Mouse (Mus musculus) macrophage (primary cell): ENCODE results near the gene Zeb2. TPM values are rescaled to one million over a fixed set of nuclear protein-coding genes. Genes with fewer than 3 reads are reported as not detected.

Source experiments
- H3K27ac ChIP-seq: fragments of 350-480 bp; formaldehyde crosslinking; 2 replicates; pipeline ENCODE4 v1.9.0; 2021
- H3K36me3 ChIP-seq: fragments of 350-480 bp; formaldehyde crosslinking; 2 replicates; pipeline ENCODE4 v1.9.0; 2021; ENCODE audit errors: inconsistent target
- H3K4me3 ChIP-seq: fragments of 350-480 bp; formaldehyde crosslinking; 2 replicates; pipeline ENCODE4 v1.9.0; 2021; ENCODE audit errors: inconsistent target
- H3K79me2 ChIP-seq: fragments of 350-480 bp; formaldehyde crosslinking; 2 replicates; pipeline ENCODE4 v1.9.0; 2021; ENCODE audit errors: inconsistent target
- WGBS: methylation state at CpG from one replicate; pipeline ENCODE4 v1.1.7; 2026; ENCODE audit warnings: inconsistent platforms; ENCODE audit not compliant: missing documents; 5-methylcytosine and 5-hydroxymethylcytosine counted together
- polyA plus RNA-seq: library from polyadenylated mRNA; stranded (reverse); fragments of 250-400 nt; gene quantifications from 3 replicates; pipeline ENCODE4 v1.2.4, GENCODE M21; 2018; ENCODE audit warnings: inconsistent platforms
- total RNA-seq, 78 experiments: library from RNA; depleted of rRNA; stranded (reverse); fragments of 250-400 nt; gene quantifications; 1 replicate in 9 of 78; 2 replicates in 24 of 78; 3 replicates in 43 of 78; 4 replicates in 2 of 78; pipeline ENCODE4 v1.2.4; 2018; ENCODE audit warnings: inconsistent platforms in 56 of 78

The Zeb2 gene
- 1,000 to 10,000 TPM; 2,413 to 6,939 (median 3,772) TPM for total RNA-seq (2018; cell fraction: chromatin; rRNA removed)
- total RNA-seq (2018; cell fraction: cytosol; rRNA removed), result 100 to 1,000 TPM; 305 to 558 (median 425) TPM
- 1,000 to 10,000 TPM; 1,334 to 4,677 (median 2,196) TPM for total RNA-seq (2018; cell fraction: nucleus; rRNA removed)
- 134 to 164 TPM (median 138 TPM) in 3 replicates for polyA plus RNA-seq

DNA sequence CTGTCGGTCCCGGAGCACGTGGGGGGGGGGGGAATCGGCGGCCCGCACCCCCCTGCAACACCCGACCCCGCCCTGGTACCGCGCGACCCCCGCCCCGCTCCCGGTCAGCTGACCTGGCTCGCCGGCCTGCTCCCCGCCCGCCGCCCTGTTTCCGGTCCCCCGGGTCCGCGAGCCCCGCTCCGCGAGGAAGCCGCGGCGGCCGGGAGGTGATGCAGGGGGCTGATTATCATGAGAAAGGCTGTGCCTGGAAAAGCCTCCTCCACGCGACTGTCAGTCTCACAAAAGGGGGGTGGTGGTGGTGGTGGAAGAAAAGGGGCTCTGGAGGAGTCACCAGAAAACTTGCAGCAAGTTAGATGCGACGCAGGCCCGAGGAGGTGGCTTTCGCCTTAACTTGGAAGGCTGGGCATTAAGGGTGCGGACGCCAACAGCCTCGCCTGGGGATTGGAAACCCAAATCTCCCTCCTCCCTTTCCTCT is at the start of gene Zeb2:
Gene Zeb2, minus strand, starts transcription at position 309 of the 475 bp plus-strand sequence.
- under 1% methylated on average over 31 of the region's 39 CpGs for WGBS
- Histone ChIP-seq H3K79me2 (peaks cover 51% of the 10 kb centered on the region), H3K27ac (peak within 1 kb of the TSS; percentile 98), H3K36me3 (no peaks in the 10 kb centered on the region), H3K4me3 (peak within 1 kb of the TSS; percentile 50)

DNA sequence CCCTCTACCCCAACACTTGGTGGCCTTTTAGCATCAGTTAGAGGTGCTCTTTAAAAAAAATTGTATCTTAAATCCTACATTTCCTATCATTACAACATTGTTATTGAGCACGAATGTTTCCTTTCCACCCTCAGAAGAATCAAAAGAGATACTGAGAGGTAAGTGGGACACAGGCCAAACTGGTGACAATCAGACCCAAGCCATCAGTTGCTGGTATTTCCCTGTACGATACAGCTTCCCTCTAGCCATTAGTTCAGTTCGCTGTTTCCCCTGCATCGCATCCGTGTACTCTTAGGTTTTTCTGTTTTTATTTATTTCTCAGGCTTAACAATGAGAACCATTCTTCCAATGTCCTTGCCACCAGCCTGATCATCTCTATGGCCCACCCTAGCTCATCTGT is 41.6 kb upstream of the Zeb2 start:
- no peak overlapping the region for H3K27ac ChIP-seq
- H3K4me3 ChIP-seq, result no peak overlapping the region
- no peaks in the 10 kb centered on the region for H3K36me3 ChIP-seq
- H3K79me2 ChIP-seq, result no peaks in the 10 kb centered on the region
- WGBS, result 95% methylated on average over 5 of the region's 5 CpGs

DNA sequence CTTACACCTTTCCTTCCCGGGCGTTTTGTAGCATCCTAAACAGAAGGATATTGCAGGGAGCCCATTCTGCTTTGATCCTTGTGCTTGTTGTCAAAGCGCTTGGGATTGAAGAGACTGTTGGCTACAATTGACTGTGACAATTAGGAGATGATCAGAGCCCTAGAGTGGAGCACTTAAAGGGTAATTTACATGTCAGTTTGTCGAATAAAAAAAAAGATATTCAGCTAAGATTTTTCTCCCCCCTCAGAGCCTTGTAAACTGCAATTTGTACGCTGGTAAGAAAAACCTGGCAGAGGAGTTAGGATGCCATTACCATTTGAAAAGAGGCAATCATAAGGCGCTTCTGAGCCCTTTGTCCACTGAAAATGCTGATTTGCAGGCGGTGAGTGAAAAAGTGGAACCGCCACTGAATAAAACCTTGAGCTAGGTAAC is 41.2 kb upstream of the Zeb2 start:
- no peaks in the 10 kb centered on the region for H3K79me2 ChIP-seq
- no peaks in the 10 kb centered on the region for H3K36me3 ChIP-seq
- 82% methylated on average over 8 of the region's 8 CpGs for WGBS
- H3K4me3 ChIP-seq, result no peak overlapping the region
- H3K27ac ChIP-seq, result no peak overlapping the region

DNA sequence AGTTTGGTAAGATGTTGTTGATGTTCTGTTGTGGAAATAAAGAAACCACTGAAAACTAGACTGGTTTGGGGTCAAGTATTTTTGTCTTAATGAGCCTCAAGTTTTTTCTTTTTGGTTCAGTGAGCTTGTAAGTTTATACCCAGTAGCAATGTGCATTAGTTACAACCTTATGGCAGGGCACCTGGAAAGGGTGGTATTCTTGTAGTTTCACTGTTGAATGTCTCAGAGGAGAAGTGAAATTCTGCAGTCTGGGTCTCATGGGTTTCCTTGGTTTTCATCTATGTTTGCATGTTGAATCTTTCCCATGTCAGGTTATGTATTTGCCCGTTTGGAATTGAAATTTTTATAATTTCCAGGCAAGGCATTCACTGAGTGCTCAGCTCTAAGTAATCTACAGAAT is 36.1 kb upstream of the Zeb2 start:
- Histone ChIP-seq H3K79me2 (no peaks in the 10 kb centered on the region), H3K36me3 (no peaks in the 10 kb centered on the region), H3K4me3 (no peak overlapping the region), H3K27ac (no peak overlapping the region)
- 91% methylated on average over 1 of the region's 1 CpGs for WGBS

DNA sequence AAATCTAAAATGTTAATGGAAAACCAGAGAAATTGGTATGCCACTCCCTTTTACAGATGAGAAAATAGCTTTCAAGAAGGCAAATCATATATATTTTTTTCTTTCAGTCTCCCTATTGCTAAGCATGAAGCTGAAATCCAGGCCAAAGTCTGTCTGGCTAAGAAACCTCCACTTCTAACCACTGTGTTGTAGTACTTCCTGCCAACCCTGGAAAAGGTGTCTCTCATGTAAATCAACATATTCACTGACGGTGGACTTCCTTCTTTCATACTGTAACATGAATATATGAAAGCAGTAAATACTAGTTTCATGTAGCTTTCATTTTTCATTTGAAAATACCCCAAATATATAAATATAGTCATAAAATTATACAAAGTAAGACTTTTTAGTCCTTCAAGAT is 26.0 kb upstream of the Zeb2 start:
- Histone ChIP-seq H3K27ac (no peak overlapping the region), H3K79me2 (no peaks in the 10 kb centered on the region), H3K36me3 (no peaks in the 10 kb centered on the region), H3K4me3 (no peak overlapping the region)
- WGBS, result 43% methylated on average over 1 of the region's 1 CpGs

DNA sequence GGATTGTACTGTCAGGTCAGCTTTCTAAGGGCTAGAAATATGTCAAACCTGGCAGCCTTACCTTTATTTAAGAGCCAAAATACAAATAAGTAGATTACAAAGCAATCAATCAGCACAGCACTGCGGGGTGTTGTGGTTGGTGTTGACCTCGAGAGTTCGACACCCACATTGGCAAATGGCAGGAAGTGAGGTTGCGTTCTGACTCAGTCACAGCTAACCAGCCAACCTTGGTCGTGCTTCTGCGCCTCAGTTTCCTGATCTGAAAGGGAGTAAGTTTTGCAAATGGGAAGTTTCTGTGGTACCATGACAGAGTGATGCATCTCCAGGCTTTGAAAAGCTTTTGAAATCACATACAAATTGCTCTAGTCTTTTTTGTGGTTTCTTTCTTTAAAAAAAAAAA is 21.7 kb upstream of the Zeb2 start:
- H3K27ac ChIP-seq, result no peak overlapping the region
- H3K36me3 ChIP-seq, result no peaks in the 10 kb centered on the region
- H3K4me3 ChIP-seq, result no peak overlapping the region
- 39% methylated on average over 6 of the region's 6 CpGs for WGBS
- no peaks in the 10 kb centered on the region for H3K79me2 ChIP-seq

DNA sequence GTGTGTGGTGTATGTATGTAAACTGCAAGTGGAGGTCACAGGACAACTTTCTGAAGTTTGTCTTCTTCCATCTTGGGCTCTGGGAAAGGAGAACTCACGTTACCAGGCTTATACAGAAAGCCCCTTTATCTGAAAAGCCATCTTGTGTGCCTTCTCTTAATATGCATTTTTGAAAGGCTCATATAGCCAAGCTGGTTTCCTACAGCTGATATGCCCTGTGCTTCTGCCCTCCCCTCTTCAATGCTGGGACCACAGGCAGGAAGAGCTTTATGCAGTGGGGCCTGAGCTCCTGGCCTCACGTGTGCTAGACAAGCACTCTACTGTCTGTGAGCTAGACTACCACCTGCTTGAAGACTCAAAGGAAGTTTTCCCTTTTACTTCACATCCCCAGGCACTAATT is 19.6 kb upstream of the Zeb2 start:
- no peak overlapping the region for H3K27ac ChIP-seq
- no peaks in the 10 kb centered on the region for H3K79me2 ChIP-seq
- H3K4me3 ChIP-seq, result no peak overlapping the region
- 88% methylated on average over 2 of the region's 2 CpGs for WGBS
- H3K36me3 ChIP-seq, result no peaks in the 10 kb centered on the region

DNA sequence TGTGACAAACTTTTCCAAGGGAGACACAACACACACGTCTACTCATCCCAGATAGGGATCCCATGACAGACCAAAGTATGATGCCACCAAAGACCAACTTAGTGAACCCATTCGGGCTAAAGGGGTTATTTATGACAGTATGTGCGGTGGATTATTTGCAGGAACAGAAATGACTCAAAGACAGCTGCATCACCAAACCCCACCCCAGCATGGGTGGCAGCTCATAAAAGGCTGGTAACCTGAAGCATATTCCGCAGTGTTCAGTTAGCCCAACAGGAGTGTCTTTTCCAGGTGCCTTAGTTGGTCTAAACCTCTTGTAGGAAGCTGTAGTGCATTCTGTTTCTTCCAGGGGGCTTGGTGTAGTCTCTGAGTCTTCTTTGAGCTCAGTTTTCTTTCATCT is 16.0 kb upstream of the Zeb2 start:
- WGBS, result 93% methylated on average over 4 of the region's 4 CpGs
- Histone ChIP-seq H3K27ac (no peak overlapping the region), H3K79me2 (no peaks in the 10 kb centered on the region), H3K4me3 (no peak overlapping the region), H3K36me3 (no peaks in the 10 kb centered on the region)

DNA sequence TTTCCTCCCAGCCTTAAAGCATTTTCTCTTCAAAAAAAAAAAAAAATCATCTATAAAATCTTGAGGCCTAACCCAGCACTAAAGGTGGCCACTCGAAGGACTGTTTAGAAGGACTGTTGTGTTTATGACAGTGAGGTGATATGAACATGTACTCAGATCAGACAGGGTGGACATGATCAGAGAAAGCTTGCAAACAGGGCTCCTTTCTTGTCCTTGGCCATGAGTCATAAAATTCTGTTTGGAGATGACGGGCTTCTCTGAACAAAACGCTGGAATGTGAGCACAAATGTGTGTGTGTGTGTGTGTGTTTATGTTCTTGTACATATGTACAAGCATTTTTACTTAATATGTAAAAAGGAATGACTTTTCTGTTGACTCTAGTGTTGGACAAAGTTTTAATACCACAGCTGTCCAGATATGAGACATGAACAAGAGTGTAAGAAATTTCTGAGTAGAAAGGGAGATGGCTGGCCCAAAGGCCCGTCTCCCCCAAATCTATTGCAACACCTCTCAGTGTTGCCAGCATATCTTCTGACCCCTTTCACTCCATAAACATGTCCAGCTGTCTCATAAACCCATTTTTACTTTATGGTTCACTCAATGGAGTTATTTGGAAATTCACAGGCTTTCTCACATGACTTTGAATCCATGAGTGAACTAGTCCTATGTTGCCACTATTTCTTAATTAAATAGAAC is 13.4 kb upstream of the Zeb2 start:
- H3K4me3 ChIP-seq, result no peak overlapping the region
- H3K79me2 ChIP-seq, result no peaks in the 10 kb centered on the region
- no peak overlapping the region for H3K27ac ChIP-seq
- WGBS, result 94% methylated on average over 4 of the region's 4 CpGs
- H3K36me3 ChIP-seq, result no peaks in the 10 kb centered on the region

DNA sequence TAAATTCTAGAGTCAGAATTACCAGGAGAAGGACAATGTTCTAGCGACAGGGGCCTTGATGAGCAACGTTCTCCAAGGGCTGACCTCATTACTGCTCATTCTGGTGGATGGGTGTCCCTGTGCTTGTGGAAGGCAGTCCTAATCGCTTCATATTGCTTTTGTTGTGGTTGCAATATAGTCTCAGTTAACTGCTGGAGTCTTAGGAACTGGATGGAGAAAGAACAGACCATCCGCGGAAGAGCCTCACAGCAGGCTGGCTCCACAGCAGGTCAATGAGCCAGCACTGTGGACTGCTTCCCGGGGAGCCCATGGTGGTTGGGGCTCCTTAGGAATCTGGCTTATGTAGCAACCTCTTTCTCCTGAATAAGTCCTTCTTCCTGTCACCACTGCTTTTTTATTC is 12.4 kb upstream of the Zeb2 start:
- Histone ChIP-seq H3K36me3 (no peaks in the 10 kb centered on the region), H3K27ac (no peak overlapping the region), H3K79me2 (no peaks in the 10 kb centered on the region), H3K4me3 (no peak overlapping the region)
- WGBS, result 83% methylated on average over 6 of the region's 6 CpGs

DNA sequence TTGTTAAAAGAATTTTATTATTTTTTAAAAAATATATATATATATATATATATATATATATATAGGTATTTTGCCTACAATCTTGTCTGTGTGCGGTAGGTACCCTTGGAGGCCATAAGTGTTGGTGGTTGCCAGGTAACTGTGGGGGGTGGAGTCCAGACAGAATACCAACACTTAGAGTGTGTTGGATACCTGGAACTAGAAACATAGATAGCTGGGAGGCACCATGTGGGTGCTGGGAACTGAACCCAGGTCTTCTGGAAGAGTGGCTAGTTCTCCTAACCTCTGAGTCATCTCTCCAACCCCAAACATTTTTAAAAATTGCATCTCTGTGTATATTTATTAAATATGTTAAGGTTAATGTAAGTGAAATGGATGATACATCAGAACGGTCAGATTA is 11.5 kb upstream of the Zeb2 start:
- Histone ChIP-seq H3K36me3 (no peaks in the 10 kb centered on the region), H3K79me2 (no peaks in the 10 kb centered on the region), H3K27ac (no peak overlapping the region), H3K4me3 (no peak overlapping the region)
- 100% methylated on average over 1 of the region's 2 CpGs for WGBS

DNA sequence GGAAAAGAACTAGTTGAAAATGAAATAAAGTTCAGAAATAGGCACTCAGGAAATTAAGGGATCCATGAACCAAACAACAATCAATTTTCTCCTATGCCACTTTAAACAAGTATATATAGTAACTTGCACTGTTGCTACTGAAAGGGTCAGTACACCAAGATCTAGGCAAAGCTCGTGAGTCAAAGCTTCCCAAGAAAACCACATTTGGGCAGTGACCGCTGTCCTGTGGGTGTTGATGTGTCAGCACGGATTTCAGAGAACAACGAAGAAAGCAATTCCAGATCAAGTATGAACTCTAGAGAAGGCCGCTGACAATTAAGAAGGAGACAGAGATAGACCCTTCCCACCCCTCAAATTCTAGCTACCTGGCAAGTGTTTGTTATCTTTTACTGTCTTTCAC is 9.2 kb upstream of the Zeb2 start:
- no peak overlapping the region for H3K27ac ChIP-seq
- 84% methylated on average over 5 of the region's 5 CpGs for WGBS
- H3K79me2 ChIP-seq, result no peaks in the 10 kb centered on the region
- no peak overlapping the region for H3K4me3 ChIP-seq
- no peaks in the 10 kb centered on the region for H3K36me3 ChIP-seq

DNA sequence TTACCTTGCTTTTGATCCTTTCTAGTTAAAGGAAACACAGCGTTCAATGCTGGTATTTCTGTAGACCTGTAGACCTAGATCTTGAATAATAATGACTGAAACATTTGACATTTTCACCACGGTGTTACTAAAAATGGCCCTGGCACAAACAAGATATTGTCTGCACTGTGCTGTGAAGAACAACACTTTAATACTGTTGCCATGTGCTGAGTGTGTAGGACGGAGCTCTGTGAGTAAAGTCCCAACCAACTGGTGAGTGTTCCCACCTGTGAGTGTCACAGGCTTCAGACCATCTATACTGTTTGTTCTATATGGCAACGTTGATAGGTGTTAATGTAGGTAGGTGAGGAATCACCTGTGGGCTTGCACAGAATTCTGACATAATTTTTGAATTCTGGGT is 8.0 kb upstream of the Zeb2 start:
- no peak overlapping the region for H3K4me3 ChIP-seq
- 96% methylated on average over 4 of the region's 4 CpGs for WGBS
- H3K36me3 ChIP-seq, result no peaks in the 10 kb centered on the region
- no peaks in the 10 kb centered on the region for H3K79me2 ChIP-seq
- H3K27ac ChIP-seq, result no peak overlapping the region

DNA sequence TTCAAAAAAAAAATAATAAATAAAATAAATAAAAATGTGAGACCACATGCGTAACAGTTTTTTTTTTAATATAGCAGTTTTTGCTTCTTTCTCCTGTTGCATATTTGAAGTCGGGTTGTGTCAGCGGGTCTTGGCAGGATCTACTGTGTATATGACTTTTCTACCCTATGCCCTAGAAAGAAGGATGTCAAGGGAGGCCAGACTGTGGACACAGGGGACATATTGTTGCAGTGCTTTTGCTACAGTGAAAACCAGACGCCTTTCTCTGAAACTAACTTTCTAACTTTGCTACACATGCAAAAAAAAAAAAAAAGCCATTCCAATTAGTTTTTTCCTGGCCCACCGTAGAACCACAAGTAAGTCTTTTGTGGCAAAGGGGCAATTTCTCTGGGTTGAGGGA is 6.3 kb upstream of the Zeb2 start:
- Histone ChIP-seq H3K4me3 (no peak overlapping the region), H3K27ac (no peak overlapping the region), H3K79me2 (peaks cover 6% of the 10 kb centered on the region; the same call in 1 of the 2 replicates), H3K36me3 (no peaks in the 10 kb centered on the region)
- 93% methylated on average over 5 of the region's 5 CpGs for whole genome bisulfite sequencing

DNA sequence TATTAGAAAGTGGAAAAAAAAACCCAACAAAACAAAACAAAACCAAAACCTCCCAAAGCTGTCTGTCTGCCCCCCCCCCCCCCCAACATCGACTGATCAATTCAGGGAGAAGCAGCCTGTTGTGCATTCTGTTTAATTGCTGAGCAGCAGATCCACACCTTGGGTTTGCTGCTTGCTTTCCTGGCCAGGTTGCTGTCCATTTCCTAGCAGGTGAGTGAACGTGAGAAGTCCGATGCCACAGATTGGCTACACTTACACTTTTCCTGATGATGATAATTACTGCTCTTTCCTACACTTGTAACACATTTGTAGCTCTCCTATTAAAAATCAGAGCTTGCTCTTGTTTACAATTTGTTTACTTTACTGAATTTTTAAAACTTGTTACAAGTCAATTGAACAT is 926 bp upstream of the Zeb2 start:
- WGBS, result 94% methylated on average over 2 of the region's 3 CpGs
- Histone ChIP-seq H3K27ac (peak overlapping the region; percentile 93), H3K4me3 (peak overlapping the region; percentile 50; the same call in 1 of the 2 replicates), H3K36me3 (no peaks in the 10 kb centered on the region), H3K79me2 (peaks cover 44% of the 10 kb centered on the region)
